In genomic region chr4:154963190-154963836, GRCm38 (mm10) we compare ENCODE assay signal across 8 mouse cellular contexts. TPM values are rescaled to one million over a fixed set of nuclear protein-coding genes. Genes with fewer than 3 reads are reported as not detected.
DNase-seq lines count a peak whose midpoint lies in the region; ATAC-seq and TF ChIP-seq lines count a peak whose summit lies in the region.

No protein-coding gene starts in this region.

- peaks cover 50% of the 10 kb centered on the region for H3K27me3 ChIP-seq in heart, embryonic 14.5 days (ENCODE audit: control insufficient read depth, insufficient read depth, low read length)
- H3K27me3 ChIP-seq in CH12.LX (replicated peaks) = peaks cover 45% of the 10 kb centered on the region
- peaks cover 50% of the 10 kb centered on the region for H3K27me3 ChIP-seq in intestine, embryonic 16.5 days (replicated peaks; ENCODE audit: control insufficient read depth, insufficient read depth, low read length)
- H3K27me3 ChIP-seq in neural tube, embryonic 13.5 days = peaks cover 16% of the 10 kb centered on the region

- no peak for ATAC-seq in heart, embryonic 14.5 days (ENCODE audit: insufficient number of reproducible peaks, insufficient read depth, low FRiP score, low read depth)
- ATAC-seq in intestine, embryonic 16.5 days = no peak
- no peak for ATAC-seq in neural tube, embryonic 13.5 days (ENCODE audit: low read depth)

- TF ChIP-seq RAD21 in CH12.LX (IDR thresholded peaks at IDR 0.05; ENCODE audit: low read depth, low read length) = no peak

- peak overlapping the region; percentile 71 for H3K4me2 ChIP-seq in heart, embryonic 14.5 days (ENCODE audit: low read length)
- H3K4me2 ChIP-seq in CH12.LX (ENCODE audit: insufficient read depth, low read depth, poor library complexity, severe bottlenecking) = peak overlapping the region; percentile 41; the same call in 1 of the 2 replicates
- H3K4me2 ChIP-seq in intestine, embryonic 16.5 days (ENCODE audit: low read depth, low read length) = peak overlapping the region; percentile 63
- peak overlapping the region; percentile 90 for H3K4me2 ChIP-seq in neural tube, embryonic 13.5 days

- peaks cover 41% of the 10 kb centered on the region for H3K79me2 ChIP-seq in CH12.LX (replicated peaks; ENCODE audit: control insufficient read depth, extremely low read depth, insufficient read depth, poor library complexity, severe bottlenecking)

- intact Hi-C loops in heart, postnatal 25 days (cut with DNase I) = loop anchor here (2.0 kb wide), 1 partner anchor 19 kb away; no protein-coding TSS in a partner anchor

- DNase-seq in heart, postnatal 25 days (ENCODE audit: low spot score) = no peak
- DNase-seq in CH12.LX (ENCODE audit: extremely low read depth) = no peak
- peak; percentile 71 for DNase-seq in embryo, embryonic 10.5 days (ENCODE audit: low spot score)
- no peak for DNase-seq in ovary, postnatal 14 days (ENCODE audit: low spot score)
- no peak for DNase-seq in layer of hippocampus, postnatal 36 days

- in situ Hi-C loops in CH12.LX (cut with MboI; ENCODE audit: low pct_ligation_motif_present, low pct_unique_long_range_greater_than_20kb, low sequenced_read_pairs) = loop anchor here (25.0 kb wide), 1 partner anchor 274 kb away; the partner anchor contains the start of gene Faap20

- H3K4me3 ChIP-seq in heart, embryonic 14.5 days (ENCODE audit: control insufficient read depth in 1 of 2, insufficient read depth in 1 of 2, low read depth in 1 of 2, low read length in 2 of 2) = peak overlapping the region; percentile 82 to 96
- peak overlapping the region in 2 of 3 experiments; percentile 63 to 94 for H3K4me3 ChIP-seq in CH12.LX (replicated peaks in 1 of 3; ENCODE audit: low read depth in 2 of 3, low read length in 2 of 3, poor library complexity in 1 of 3)
- peak overlapping the region; percentile 75 for H3K4me3 ChIP-seq in intestine, embryonic 16.5 days (ENCODE audit: low read length)
- peak overlapping the region; percentile 86 for H3K4me3 ChIP-seq in neural tube, embryonic 13.5 days

- H3K27ac ChIP-seq in heart, embryonic 14.5 days (replicated peaks in 1 of 2; ENCODE audit: control insufficient read depth in 1 of 2, insufficient read depth in 1 of 2, low read depth in 2 of 2, low read length in 2 of 2) = no peak overlapping the region; a peak in 1 of 4 replicates
- no peak overlapping the region for H3K27ac ChIP-seq in CH12.LX (ENCODE audit: insufficient read depth, low read depth)
- no peak overlapping the region for H3K27ac ChIP-seq in intestine, embryonic 16.5 days (ENCODE audit: low read length)
- H3K27ac ChIP-seq in neural tube, embryonic 13.5 days (replicated peaks) = peak overlapping the region; percentile 97

- H3K9me3 ChIP-seq in heart, embryonic 14.5 days (ENCODE audit: control insufficient read depth, low read length) = no peaks in the 10 kb centered on the region
- no peaks in the 10 kb centered on the region for H3K9me3 ChIP-seq in CH12.LX (replicated peaks; ENCODE audit: low read length)
- no peaks in the 10 kb centered on the region for H3K9me3 ChIP-seq in intestine, embryonic 16.5 days (ENCODE audit: control insufficient read depth, low read length)
- no peaks in the 10 kb centered on the region for H3K9me3 ChIP-seq in neural tube, embryonic 13.5 days

- H3K36me3 ChIP-seq in heart, embryonic 14.5 days (ENCODE audit: control insufficient read depth, insufficient read depth, low read length) = peaks cover 11% of the 10 kb centered on the region; the same call in 1 of the 2 replicates
- H3K36me3 ChIP-seq in CH12.LX (replicated peaks in 1 of 2; ENCODE audit: control insufficient read depth in 1 of 2, insufficient read depth in 1 of 2, low read length in 1 of 2) = peaks cover 4 to 27% of the 10 kb centered on the region in 2 experiments
- H3K36me3 ChIP-seq in intestine, embryonic 16.5 days (ENCODE audit: control insufficient read depth, insufficient read depth, low read length) = no peaks in the 10 kb centered on the region
- no peaks in the 10 kb centered on the region for H3K36me3 ChIP-seq in neural tube, embryonic 13.5 days

- no peak for TF ChIP-seq POLR2A in CH12.LX (IDR thresholded peaks at IDR 0.05; ENCODE audit: low read depth, low read length)

- H3K4me1 ChIP-seq in heart, embryonic 14.5 days (ENCODE audit: control insufficient read depth in 2 of 2, insufficient read depth in 2 of 2, low read length in 2 of 2) = peaks cover 31 to 61% of the 10 kb centered on the region in 2 experiments
- H3K4me1 ChIP-seq in CH12.LX (ENCODE audit: control insufficient read depth in 1 of 2, insufficient read depth in 2 of 2) = peaks cover 24 to 63% of the 10 kb centered on the region in 2 experiments
- peaks cover 43% of the 10 kb centered on the region for H3K4me1 ChIP-seq in intestine, embryonic 16.5 days (ENCODE audit: control insufficient read depth, insufficient read depth, low read length)
- H3K4me1 ChIP-seq in neural tube, embryonic 13.5 days (replicated peaks) = peaks cover 78% of the 10 kb centered on the region

- peak overlapping the region; percentile 84 for H3K9ac ChIP-seq in heart, embryonic 14.5 days (ENCODE audit: low read length)
- no peak overlapping the region for H3K9ac ChIP-seq in CH12.LX (ENCODE audit: insufficient read depth, low read depth)
- peak overlapping the region; percentile 86 for H3K9ac ChIP-seq in intestine, embryonic 16.5 days (ENCODE audit: low read depth, low read length)
- peak overlapping the region; percentile 92 for H3K9ac ChIP-seq in neural tube, embryonic 13.5 days

- dilution Hi-C loops in CH12.LX (cut with MboI; ENCODE audit: extremely low pct_ligation_motif_present, extremely low pct_unique_long_range_greater_than_20kb, low sequenced_read_pairs) = no loop called here

- no peak for TF ChIP-seq CTCF in CH12.LX (conservative IDR thresholded peaks at IDR 0.05 in 1 of 2, IDR thresholded peaks at IDR 0.05 in 1 of 2; ENCODE audit: low read depth in 2 of 2, low read length in 2 of 2)

- no peak for TF ChIP-seq EP300 in CH12.LX (IDR thresholded peaks at IDR 0.05; ENCODE audit: low read length)

- 41% methylated on average over 11 of the region's 11 CpGs for WGBS in heart, embryonic 14.5 days
- WGBS in intestine, embryonic 16.5 days = 29% methylated on average over 11 of the region's 11 CpGs
- 11% methylated on average over 11 of the region's 11 CpGs for WGBS in neural tube, embryonic 13.5 days

TF ChIP-seq in CH12.LX, 34 proteins besides CTCF, POLR2A, EP300 and RAD21:
- TF ChIP-seq HCFC1 (IDR thresholded peaks at IDR 0.05; ENCODE audit: low read depth, low read length) = no peak
- no peak for TF ChIP-seq NELFE (IDR thresholded peaks at IDR 0.05; ENCODE audit: low read depth, low read length)
- no peak for TF ChIP-seq JUN (IDR thresholded peaks at IDR 0.05; ENCODE audit: insufficient read depth, low read depth, low read length)
- TF ChIP-seq TCF12 (IDR thresholded peaks at IDR 0.05; ENCODE audit: low read depth, low read length) = no peak
- TF ChIP-seq BHLHE40 (IDR thresholded peaks at IDR 0.05; ENCODE audit: low read depth, low read length) = no peak
- TF ChIP-seq MAZ (IDR thresholded peaks at IDR 0.05; ENCODE audit: low read depth, low read length) = no peak
- TF ChIP-seq UBTF (IDR thresholded peaks at IDR 0.05; ENCODE audit: low read depth, low read length) = no peak; the same call in 1 of the 2 replicates
- no peak for TF ChIP-seq ZNF384 (IDR thresholded peaks at IDR 0.05; ENCODE audit: low read depth, low read length)

RNA-seq across cellular contexts. Expression of gene Pank4, which starts 0.6 kb away (rescaled TPM):
- polyA plus RNA-seq in heart, embryonic 14.5 days (2014; fragmentation: Nextera tagmentation; extraction: Ambion mirVana) = 41.4 and 42.1 TPM in 2 replicates
- 10 to 100 TPM; 45.6 to 46.4 TPM for total RNA-seq in heart, postnatal 25 days (2021)
- total RNA-seq in CH12.LX (2012; rRNA removed) = 30.6 and 34.7 TPM in 2 replicates
- total RNA-seq in CH12.LX (2014; rRNA removed) = 27.6 and 28.1 TPM in 2 replicates
- 22.4 and 23.2 TPM in 2 replicates for polyA plus RNA-seq in CH12.LX (2012; ENCODE audit: insufficient read length, low read depth)
- polyA plus RNA-seq in intestine, embryonic 16.5 days (2015; fragmentation: Nextera tagmentation; extraction: Ambion mirVana) = 32.4 and 34.2 TPM in 2 replicates
- polyA plus RNA-seq in neural tube, embryonic 13.5 days (2015; fragmentation: Nextera tagmentation; extraction: Ambion mirVana) = 36.6 and 36.8 TPM in 2 replicates
- total RNA-seq in layer of hippocampus, postnatal 36 days (2021) = 10 to 100 TPM; 40.6 to 40.8 TPM

RNA-seq across cellular contexts. Expression of gene Hes5, which starts 2.6 kb away (rescaled TPM):
- 0.24 and 0.47 TPM in 2 replicates for polyA plus RNA-seq in heart, embryonic 14.5 days (2014; fragmentation: Nextera tagmentation; extraction: Ambion mirVana)
- total RNA-seq in heart, postnatal 25 days (2021) = under 1 TPM in 1 of 2 experiments, not detected in 1; 0.28 TPM
- total RNA-seq in CH12.LX (2012; rRNA removed) (6.2 and 6.8 TPM in 2 replicates), CH12.LX (2014; rRNA removed) (2.1 and 2.7 TPM in 2 replicates)
- polyA plus RNA-seq in CH12.LX (2012; ENCODE audit: insufficient read length, low read depth) = 1.5 and 1.7 TPM in 2 replicates
- polyA plus RNA-seq in intestine, embryonic 16.5 days (2015; fragmentation: Nextera tagmentation; extraction: Ambion mirVana) = 1.3 and 1.4 TPM in 2 replicates
- 119 and 125 TPM in 2 replicates for polyA plus RNA-seq in neural tube, embryonic 13.5 days (2015; fragmentation: Nextera tagmentation; extraction: Ambion mirVana)
- total RNA-seq in layer of hippocampus, postnatal 36 days (2021) = 10 to 100 TPM; 17.6 to 28.1 TPM

RNA-seq across cellular contexts. Expression of gene Tnfrsf14, which starts 35.0 kb away (rescaled TPM):
- polyA plus RNA-seq in heart, embryonic 14.5 days (2014; fragmentation: Nextera tagmentation; extraction: Ambion mirVana) = 0.46 and 1.2 TPM in 2 replicates
- total RNA-seq in heart, postnatal 25 days (2021) = 1 to 10 TPM; 3.8 to 6.7 TPM
- total RNA-seq in CH12.LX (2012; rRNA removed) (68.3 and 109 TPM in 2 replicates), CH12.LX (2014; rRNA removed) (21.0 and 25.9 TPM in 2 replicates)
- polyA plus RNA-seq in CH12.LX (2012; ENCODE audit: insufficient read length, low read depth) = 19.8 and 20.0 TPM in 2 replicates
- polyA plus RNA-seq in intestine, embryonic 16.5 days (2015; fragmentation: Nextera tagmentation; extraction: Ambion mirVana) = 2.3 and 3.5 TPM in 2 replicates
- polyA plus RNA-seq in neural tube, embryonic 13.5 days (2015; fragmentation: Nextera tagmentation; extraction: Ambion mirVana) = 0.54 TPM in 1 of 2 replicates, not detected in the other
- total RNA-seq in layer of hippocampus, postnatal 36 days (2021) = 1 to 10 TPM in 1 of 2 experiments, under 1 TPM in 1; 0.60 to 1.1 TPM

Comparison
In these comparisons a context has a peak if more than half of its experiments do, and no peak if none do; other contexts are left out.
1. RNA of gene Hes5, which starts 2.6 kb away (polyA plus RNA-seq): 119 to 125 TPM in neural tube, embryonic 13.5 days; 1.5 to 1.7 TPM in CH12.LX, 1.3 to 1.4 TPM in intestine, embryonic 16.5 days and 0.24 to 0.47 TPM in heart, embryonic 14.5 days; every median in the first group is over 10 times any median in the second.
2. Peak in every context shown above with its lines, with median percentiles within 50 percentile points of each other: H3K4me2 ChIP-seq and H3K4me3 ChIP-seq.